15 mouse cellular contexts compared by ENCODE assay signal in genomic region chr11:46912656-46913237, GRCm38 (mm10).
"Had no signal": no experiment of that assay in that cellular context is flagged by ENCODE, and none has a peak within 500 bp of the region (broad histone marks: within the 10 kb centered on the region; RNA-seq: fewer than 3 reads in every experiment).

No protein-coding gene starts in this region.

- H3K36me3 ChIP-seq: limb, embryonic 12.5 days; liver, embryonic 13.5 days; lung, embryonic 15.5 days; midbrain, embryonic 12.5 days had no signal

- H3K4me3 ChIP-seq: layer of hippocampus, adult 2 months; limb, embryonic 12.5 days; liver, embryonic 13.5 days; lung, embryonic 15.5 days; midbrain, embryonic 12.5 days had no signal

- H3K27ac ChIP-seq: layer of hippocampus, adult 2 months; limb, embryonic 12.5 days; liver, embryonic 13.5 days; lung, embryonic 15.5 days; macrophage; midbrain, embryonic 12.5 days; stomach, postnatal 0 days had no signal

- H3K9ac ChIP-seq: limb, embryonic 12.5 days; liver, embryonic 13.5 days; liver, postnatal 0 days; lung, embryonic 15.5 days; midbrain, embryonic 12.5 days had no signal

- H3K4me2 ChIP-seq: limb, embryonic 12.5 days; liver, embryonic 13.5 days; lung, embryonic 15.5 days; midbrain, embryonic 12.5 days had no signal

- H3K27me3 ChIP-seq: limb, embryonic 12.5 days; liver, embryonic 13.5 days; lung, embryonic 15.5 days; midbrain, embryonic 12.5 days had no signal

- ATAC-seq: intestine, postnatal 0 days; liver, postnatal 0 days had no signal

- DNase-seq: kidney, adult 8-10 months; kidney, postnatal 25 days; liver; liver, embryonic 13.5 days; liver, postnatal 0 days; lung, postnatal 14 days; thymus, adult 18-20 months; thymus, postnatal 25 days had no signal

- H3K4me1 ChIP-seq: limb, embryonic 12.5 days; liver, embryonic 13.5 days; lung, embryonic 15.5 days; midbrain, embryonic 12.5 days had no signal

- H3K9me3 ChIP-seq: limb, embryonic 12.5 days; liver, embryonic 13.5 days; lung, embryonic 15.5 days; midbrain, embryonic 12.5 days had no signal
